Mouse (Mus musculus): ENCODE measurements around the gene Osr1.

DNA sequence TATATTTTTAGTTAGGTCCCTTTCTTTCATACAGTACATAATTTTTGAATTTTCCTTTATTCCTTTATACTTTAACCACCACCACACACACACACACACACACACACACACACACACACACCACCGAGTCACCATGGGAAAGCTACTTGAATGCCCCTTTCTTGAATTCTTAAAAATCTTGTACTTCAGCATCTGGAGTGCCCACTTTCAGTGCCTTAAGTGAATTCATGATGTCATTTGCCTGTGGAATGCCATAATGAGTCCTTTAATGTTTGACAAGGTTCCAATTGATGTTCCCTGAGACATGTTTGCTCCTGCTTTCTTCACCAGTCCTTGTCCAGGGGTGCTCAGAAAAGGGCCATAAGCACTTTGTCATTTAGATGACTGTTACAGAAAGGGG lies 17.8 kb downstream of the Osr1 start:
- TF ChIP-seq CTCF (IDR thresholded peaks at IDR 0.05; ENCODE audit: low read depth), result no peak
- no peak for TF ChIP-seq EP300 (IDR thresholded peaks at IDR 0.05; ENCODE audit: low read depth)
